8 mouse cellular contexts compared by ENCODE assay signal in genomic region chr1:93658559-93658958, GRCm38 (mm10). TPM values are rescaled to one million over a fixed set of nuclear protein-coding genes. Genes with fewer than 3 reads are reported as not detected.
A peak's percentile ranks its signal among the peaks of the same experiment; 100 is the strongest.
DNase-seq lines count a peak whose midpoint lies in the region; ATAC-seq and TF ChIP-seq lines count a peak whose summit lies in the region.
"Not testable (repeated sequence)": the region's sequence is repeated elsewhere in the genome, so short reads cannot be mapped to it uniquely, and the experiment has no call there.

TSS of gene Stk25 (minus strand) at chr1:93658659.

- not testable (repeated sequence) for TF ChIP-seq RAD21 in CH12.LX (IDR thresholded peaks at IDR 0.05; ENCODE audit: low read depth, low read length)

- H3K4me3 ChIP-seq in CH12.LX (replicated peaks in 1 of 3; ENCODE audit: low read depth in 2 of 3, low read length in 2 of 3, poor library complexity in 1 of 3); gastrocnemius, adult 2 months; kidney, embryonic 14.5 days (ENCODE audit: low read length); limb, embryonic 10.5 days; olfactory bulb, adult 2 months (ENCODE audit: insufficient read depth, low read depth, low read length): not testable (repeated sequence)

- not testable (repeated sequence) for H3K4me2 ChIP-seq in CH12.LX (ENCODE audit: insufficient read depth, low read depth, poor library complexity, severe bottlenecking); kidney, embryonic 14.5 days (replicated peaks; ENCODE audit: low read depth, low read length)

- H3K9ac ChIP-seq in CH12.LX (ENCODE audit: insufficient read depth, low read depth); kidney, embryonic 14.5 days (ENCODE audit: low read depth, low read length): not testable (repeated sequence)

- TF ChIP-seq POLR2A in CH12.LX (IDR thresholded peaks at IDR 0.05; ENCODE audit: low read depth, low read length); olfactory bulb, adult 2 months (IDR thresholded peaks at IDR 0.05; ENCODE audit: insufficient read depth, low read depth, low read length): not testable (repeated sequence)

- H3K27ac ChIP-seq in CH12.LX (ENCODE audit: insufficient read depth, low read depth); gastrocnemius, adult 2 months; kidney, embryonic 14.5 days (ENCODE audit: low read depth, low read length); limb, embryonic 10.5 days: not testable (repeated sequence)
- H3K27ac ChIP-seq in olfactory bulb, adult 2 months (ENCODE audit: insufficient read depth, low read depth, low read length), result peak within 1 kb of the TSS; percentile 13; the same call in 1 of the 2 replicates

- dilution Hi-C loops in CH12.LX (cut with MboI; ENCODE audit: extremely low pct_ligation_motif_present, extremely low pct_unique_long_range_greater_than_20kb, low sequenced_read_pairs), result not testable (repeated sequence)

- not testable (repeated sequence) for H3K79me2 ChIP-seq in CH12.LX (replicated peaks; ENCODE audit: control insufficient read depth, extremely low read depth, insufficient read depth, poor library complexity, severe bottlenecking)

- intact Hi-C loops in gastrocnemius, adult 2 months (cut with DNase I); heart, postnatal 10 days (cut with DNase I): not testable (repeated sequence)

- not testable (repeated sequence) for H3K27me3 ChIP-seq in CH12.LX (replicated peaks); kidney, embryonic 14.5 days (ENCODE audit: control insufficient read depth, insufficient read depth, low read length); limb, embryonic 10.5 days (ENCODE audit: low read depth, poor library complexity, severe bottlenecking)

- not testable (repeated sequence) for ATAC-seq in common myeloid progenitor, adult 5-6 weeks (replicated peaks; ENCODE audit: low read depth, poor library complexity, severe bottlenecking); kidney, embryonic 14.5 days (ENCODE audit: low FRiP score, low TSS enrichment); megakaryocyte, adult 5-6 weeks (ENCODE audit: poor library complexity, severe bottlenecking)

- DNase-seq in CH12.LX (ENCODE audit: extremely low read depth); gastrocnemius, adult 2 months; heart, postnatal 10 days; limb, embryonic 10.5 days (ENCODE audit: low spot score): not testable (repeated sequence)

- in situ Hi-C loops in CH12.LX (cut with MboI; ENCODE audit: low pct_ligation_motif_present, low pct_unique_long_range_greater_than_20kb, low sequenced_read_pairs), result not testable (repeated sequence)

- not testable (repeated sequence) for TF ChIP-seq CTCF in CH12.LX (conservative IDR thresholded peaks at IDR 0.05 in 1 of 2, IDR thresholded peaks at IDR 0.05 in 1 of 2; ENCODE audit: low read depth in 2 of 2, low read length in 2 of 2); gastrocnemius, adult 2 months (IDR thresholded peaks at IDR 0.05); olfactory bulb, adult 2 months (IDR thresholded peaks at IDR 0.05; ENCODE audit: insufficient read depth, low read depth, low read length)

- H3K36me3 ChIP-seq in CH12.LX (replicated peaks in 1 of 2; ENCODE audit: control insufficient read depth in 1 of 2, insufficient read depth in 1 of 2, low read length in 1 of 2); kidney, embryonic 14.5 days (ENCODE audit: control insufficient read depth, insufficient read depth, low read length); limb, embryonic 10.5 days: not testable (repeated sequence)

- not testable (repeated sequence) for TF ChIP-seq EP300 in CH12.LX (IDR thresholded peaks at IDR 0.05; ENCODE audit: low read length)

- not testable (repeated sequence) for H3K4me1 ChIP-seq in CH12.LX (ENCODE audit: control insufficient read depth in 1 of 2, insufficient read depth in 2 of 2); kidney, embryonic 14.5 days (ENCODE audit: control insufficient read depth, insufficient read depth, low read length); olfactory bulb, adult 2 months (ENCODE audit: control insufficient read depth, insufficient read depth, low read length)
- peaks cover 13% of the 10 kb centered on the region for H3K4me1 ChIP-seq in limb, embryonic 10.5 days

- not testable (repeated sequence) for H3K9me3 ChIP-seq in CH12.LX (replicated peaks; ENCODE audit: low read length); kidney, embryonic 14.5 days (ENCODE audit: control insufficient read depth, low read length); limb, embryonic 10.5 days (replicated peaks)

RNA-seq across cellular contexts. Expression of gene Stk25, which starts in this region (rescaled TPM):
- total RNA-seq in CH12.LX (2012; rRNA removed) (34.9 and 45.1 TPM in 2 replicates), CH12.LX (2014; rRNA removed) (32.0 and 35.8 TPM in 2 replicates)
- polyA plus RNA-seq in CH12.LX (2012; ENCODE audit: insufficient read length, low read depth), result 24.9 and 31.1 TPM in 2 replicates
- total RNA-seq in common myeloid progenitor, adult 5-6 weeks (2017), result 25.1 and 40.3 TPM in 2 replicates
- 10 to 100 TPM; 90.1 to 90.5 TPM for total RNA-seq in gastrocnemius, adult 2 months (2021)
- total RNA-seq in heart, postnatal 10 days (2021), result 100 to 1,000 TPM; 135 to 138 TPM
- 146 and 192 TPM in 2 replicates for polyA plus RNA-seq in kidney, embryonic 14.5 days (2014; fragmentation: Nextera tagmentation; extraction: Ambion mirVana)
- 153 and 185 TPM in 2 replicates for polyA plus RNA-seq in limb, embryonic 10.5 days (2016; fragmentation: Nextera tagmentation; extraction: Ambion mirVana)
- 21.4 and 22.7 TPM in 2 replicates for total RNA-seq in megakaryocyte, adult 5-6 weeks (2015)
- 26.5 and 39.6 TPM in 2 replicates for total RNA-seq in megakaryocyte, adult 5-6 weeks (2017)
- polyA plus RNA-seq in olfactory bulb, adult 2 months (2012; ENCODE audit: insufficient read depth, insufficient read length, low replicate concordance, missing spikeins), result not detected in 2 replicates
